Mouse (Mus musculus) heart, adult 2 months (tissue): ENCODE data around the gene Methig1.

Source experiments
- CTCF ChIP-seq: fragments of 200-600 bp; IDR thresholded peaks from 2 replicates; pipeline ENCODE4 v1.8.1; 2022; ENCODE audit warnings: antibody characterized with exemption, mild to moderate bottlenecking, moderate library complexity
- POLR2A ChIP-seq: fragments of 200-500 bp; IDR thresholded peaks from 2 replicates; pipeline ENCODE4 v1.6.1; 2011; ENCODE audit warnings: mild to moderate bottlenecking, low read depth, low read length, control low read depth; ENCODE audit not compliant: insufficient read depth

DNA sequence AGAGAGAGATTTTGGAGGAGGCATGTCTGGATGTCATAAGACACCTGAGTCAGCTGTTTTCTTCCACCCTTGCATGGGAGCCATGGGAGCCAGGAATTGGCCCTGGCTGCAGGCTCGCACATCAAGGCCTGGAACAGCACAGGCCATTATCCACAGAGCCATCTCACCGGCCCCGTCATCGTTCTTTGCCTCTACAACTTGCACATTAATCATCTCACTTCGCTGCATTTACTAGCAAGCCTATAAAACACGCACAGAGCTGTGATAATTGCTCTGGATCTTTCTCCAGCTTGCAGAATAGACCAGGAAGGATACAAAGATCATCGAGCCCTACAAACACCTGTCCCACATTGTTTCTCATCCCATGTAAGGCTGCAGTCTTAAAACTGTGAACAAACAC is 22.2 kb upstream of the Methig1 start:
- TF ChIP-seq CTCF, result no peak
- no peak for TF ChIP-seq POLR2A
